In genomic region chr4:22357931-22358300, GRCm38 (mm10) we compare ENCODE assay signal across 8 mouse cellular contexts. TPM values are rescaled to one million over a fixed set of nuclear protein-coding genes. Genes with fewer than 3 reads are reported as not detected.
DNase-seq lines count a peak whose midpoint lies in the region; ATAC-seq lines count a peak whose summit lies in the region.

No protein-coding gene starts in this region.

- ATAC-seq in neural tube, embryonic 11.5 days (ENCODE audit: insufficient read depth, low FRiP score, low TSS enrichment): peak; percentile 17; the same call in 1 of the 2 replicates
- peak; percentile 54; the same call in 1 of the 2 replicates for ATAC-seq in embryonic facial prominence, embryonic 15.5 days (ENCODE audit: insufficient number of reproducible peaks, low FRiP score, low TSS enrichment, low read depth)
- ATAC-seq in limb, embryonic 11.5 days (ENCODE audit: insufficient number of reproducible peaks, low FRiP score, low TSS enrichment, low read depth): peak; percentile 46; the same call in 1 of the 2 replicates
- ATAC-seq in stomach, embryonic 14.5 days (ENCODE audit: insufficient number of reproducible peaks, insufficient read depth, low FRiP score, low read depth): peak; percentile 24; the same call in 1 of the 2 replicates
- ATAC-seq in frontal cortex, adult (ENCODE audit: low TSS enrichment): no peak; the same call in 1 of the 2 replicates

- WGBS in neural tube, embryonic 11.5 days: 8% methylated on average over 10 of the region's 10 CpGs
- WGBS in embryonic facial prominence, embryonic 15.5 days: 9% methylated on average over 10 of the region's 10 CpGs
- 9% methylated on average over 10 of the region's 10 CpGs for WGBS in limb, embryonic 11.5 days
- 6% methylated on average over 10 of the region's 10 CpGs for WGBS in stomach, embryonic 14.5 days

- H3K27me3 ChIP-seq in neural tube, embryonic 11.5 days (ENCODE audit: control insufficient read depth, insufficient read depth, low read length): no peaks in the 10 kb centered on the region
- H3K27me3 ChIP-seq in embryonic facial prominence, embryonic 15.5 days: no peaks in the 10 kb centered on the region
- no peaks in the 10 kb centered on the region for H3K27me3 ChIP-seq in limb, embryonic 11.5 days (ENCODE audit: control insufficient read depth, insufficient read depth, low read length)
- no peaks in the 10 kb centered on the region for H3K27me3 ChIP-seq in stomach, embryonic 14.5 days (ENCODE audit: control insufficient read depth, insufficient read depth, low read length)

- H3K4me1 ChIP-seq in neural tube, embryonic 11.5 days (ENCODE audit: control insufficient read depth, insufficient read depth, low read length): peaks cover 8% of the 10 kb centered on the region
- H3K4me1 ChIP-seq in embryonic facial prominence, embryonic 15.5 days: 0 out of 2 replicates have a peak, but pooled peaks cover 11% of the 10 kb centered on the region
- H3K4me1 ChIP-seq in limb, embryonic 11.5 days (ENCODE audit: control insufficient read depth, insufficient read depth, low read length): no peaks in the 10 kb centered on the region
- H3K4me1 ChIP-seq in stomach, embryonic 14.5 days (ENCODE audit: control insufficient read depth, insufficient read depth, low read length): peaks cover 6% of the 10 kb centered on the region; the same call in 1 of the 2 replicates

- H3K36me3 ChIP-seq in neural tube, embryonic 11.5 days (ENCODE audit: control insufficient read depth, insufficient read depth, low read length): no peaks in the 10 kb centered on the region
- no peaks in the 10 kb centered on the region for H3K36me3 ChIP-seq in embryonic facial prominence, embryonic 15.5 days
- no peaks in the 10 kb centered on the region for H3K36me3 ChIP-seq in limb, embryonic 11.5 days (ENCODE audit: control insufficient read depth, insufficient read depth, low read length)
- no peaks in the 10 kb centered on the region for H3K36me3 ChIP-seq in stomach, embryonic 14.5 days (ENCODE audit: control insufficient read depth, insufficient read depth, low read length)

- H3K27ac ChIP-seq in neural tube, embryonic 11.5 days (ENCODE audit: low read depth, low read length): peak overlapping the region; percentile 85
- peak overlapping the region; percentile 92 for H3K27ac ChIP-seq in embryonic facial prominence, embryonic 15.5 days (replicated peaks)
- H3K27ac ChIP-seq in limb, embryonic 11.5 days (replicated peaks; ENCODE audit: low read depth, low read length): peak overlapping the region; percentile 70
- H3K27ac ChIP-seq in stomach, embryonic 14.5 days (ENCODE audit: low read length): peak overlapping the region; percentile 97

- no peak for DNase-seq in neural tube, embryonic 11.5 days (ENCODE audit: low spot score)
- DNase-seq in neural tube, embryonic 10.5 days (ENCODE audit: extremely low spot score, low spot score): no peak
- no peak for DNase-seq in limb, embryonic 11.5 days (ENCODE audit: low spot score)
- DNase-seq in gastrocnemius, postnatal 25 days: no peak
- DNase-seq in kidney, postnatal 10 days: no peak

- peak overlapping the region; percentile 76 for H3K4me2 ChIP-seq in neural tube, embryonic 11.5 days (ENCODE audit: low read depth)
- peak overlapping the region; percentile 65 for H3K4me2 ChIP-seq in embryonic facial prominence, embryonic 15.5 days (replicated peaks)
- H3K4me2 ChIP-seq in limb, embryonic 11.5 days (ENCODE audit: low read depth, severe bottlenecking): peak overlapping the region; percentile 63
- H3K4me2 ChIP-seq in stomach, embryonic 14.5 days (replicated peaks; ENCODE audit: low read depth, low read length): peak overlapping the region; percentile 61

- H3K9me3 ChIP-seq in neural tube, embryonic 11.5 days (ENCODE audit: control insufficient read depth, low read length): no peaks in the 10 kb centered on the region
- no peaks in the 10 kb centered on the region for H3K9me3 ChIP-seq in embryonic facial prominence, embryonic 15.5 days (replicated peaks)
- no peaks in the 10 kb centered on the region for H3K9me3 ChIP-seq in limb, embryonic 11.5 days (ENCODE audit: control insufficient read depth, low read length)
- no peaks in the 10 kb centered on the region for H3K9me3 ChIP-seq in stomach, embryonic 14.5 days (ENCODE audit: control insufficient read depth, low read depth, low read length)

- peak overlapping the region; percentile 78 for H3K4me3 ChIP-seq in neural tube, embryonic 11.5 days (ENCODE audit: low read depth, low read length)
- H3K4me3 ChIP-seq in embryonic facial prominence, embryonic 15.5 days (replicated peaks): peak overlapping the region; percentile 59
- peak overlapping the region; percentile 82 for H3K4me3 ChIP-seq in limb, embryonic 11.5 days (ENCODE audit: low read depth, low read length)
- peak overlapping the region; percentile 66 for H3K4me3 ChIP-seq in stomach, embryonic 14.5 days (ENCODE audit: low read depth, low read length)

- H3K9ac ChIP-seq in neural tube, embryonic 11.5 days (ENCODE audit: low read length): peak overlapping the region; percentile 93
- H3K9ac ChIP-seq in embryonic facial prominence, embryonic 15.5 days: peak overlapping the region; percentile 65
- peak overlapping the region; percentile 87 for H3K9ac ChIP-seq in limb, embryonic 11.5 days (ENCODE audit: low read length)
- peak overlapping the region; percentile 58 for H3K9ac ChIP-seq in stomach, embryonic 14.5 days (replicated peaks; ENCODE audit: low read depth, low read length)

RNA-seq across cellular contexts. Expression of gene Fbxl4, which starts 0.6 kb away (rescaled TPM):
- 10.0 and 10.2 TPM in 2 replicates for polyA plus RNA-seq in neural tube, embryonic 11.5 days (2014; fragmentation: Nextera tagmentation; extraction: Ambion mirVana)
- 12.7 and 13.5 TPM in 2 replicates for polyA plus RNA-seq in embryonic facial prominence, embryonic 15.5 days (2015; fragmentation: Nextera tagmentation; extraction: Ambion mirVana)
- 7.1 and 7.9 TPM in 2 replicates for polyA plus RNA-seq in limb, embryonic 11.5 days (2014; fragmentation: Nextera tagmentation; extraction: Ambion mirVana)
- polyA plus RNA-seq in stomach, embryonic 14.5 days (2014; fragmentation: Nextera tagmentation; extraction: Ambion mirVana): 14.7 and 15.3 TPM in 2 replicates
- total RNA-seq in gastrocnemius, postnatal 25 days (2021): 10 to 100 TPM; 12.8 to 13.0 TPM
